In genomic region chr19:38423884-38424283, GRCm38 (mm10) we compare ENCODE assay signal across 9 mouse cellular contexts. TPM values are rescaled to one million over a fixed set of nuclear protein-coding genes. Genes with fewer than 3 reads are reported as not detected.
DNase-seq lines count a peak whose midpoint lies in the region; TF ChIP-seq lines count a peak whose summit lies in the region.
"Had no signal": no experiment of that assay in that cellular context is flagged by ENCODE, and none has a peak within 500 bp of the region (broad histone marks: within the 10 kb centered on the region; RNA-seq: fewer than 3 reads in every experiment).

No protein-coding gene starts in this region.

- H3K9ac ChIP-seq in liver, adult 2 months (ENCODE audit: low read depth, low read length), result no peak overlapping the region

- WGBS in liver, adult 2 months, result 41% methylated on average over 7 of the region's 7 CpGs

- H3K79me2 ChIP-seq in liver, adult 2 months (ENCODE audit: control insufficient read depth, insufficient read depth, low read length), result no peaks in the 10 kb centered on the region

- TF ChIP-seq CTCF in gastrocnemius, adult 2 months (IDR thresholded peaks at IDR 0.05), result peak; percentile 68
- TF ChIP-seq CTCF in liver, adult 2 months (IDR thresholded peaks at IDR 0.05; ENCODE audit: low read depth, low read length), result no peak

- TF ChIP-seq POLR2A in liver, adult 2 months (IDR thresholded peaks at IDR 0.05; ENCODE audit: extremely low read depth, insufficient read depth, low read length), result no peak

- H3K27ac ChIP-seq in gastrocnemius, adult 2 months, result no peak overlapping the region
- no peak overlapping the region for H3K27ac ChIP-seq in liver, adult 2 months (replicated peaks; ENCODE audit: insufficient read depth, low read depth, low read length)

- H3K27me3 ChIP-seq in liver, adult 2 months (ENCODE audit: control insufficient read depth, insufficient read depth, low read length), result no peaks in the 10 kb centered on the region

- H3K4me3 ChIP-seq in gastrocnemius, adult 2 months, result no peak overlapping the region
- H3K4me3 ChIP-seq in liver, adult 2 months (ENCODE audit: insufficient read depth, low read depth, low read length), result no peak overlapping the region

- no peak for DNase-seq in gastrocnemius, adult 2 months
- DNase-seq in gastrocnemius, postnatal 36 days, result no peak
- DNase-seq in liver, adult 2 months (ENCODE audit: extremely low read depth, low read depth, low spot score), result peak; percentile 35
- DNase-seq in liver (no peak), adipocyte (ENCODE audit: low spot score) (peak; percentile 75)
- peak; percentile 8 for DNase-seq in naive thymus-derived CD4-positive, alpha-beta T cell, adult 2 months (ENCODE audit: low read depth)
- DNase-seq in spleen, adult 12 weeks (ENCODE audit: low spot score), result no peak
- no peak for DNase-seq in thymus, postnatal 25 days

- peaks cover 3% of the 10 kb centered on the region for H3K4me1 ChIP-seq in liver, adult 2 months (ENCODE audit: control insufficient read depth, insufficient read depth, low read length)

- intact Hi-C loops in gastrocnemius, adult 2 months (cut with DNase I), result loop anchor here (2.0 to 10.0 kb wide), 3 partner anchors 351 to 491 kb away; partner anchors contain the start of gene Noc3l
- intact Hi-C loops in gastrocnemius, postnatal 36 days (cut with DNase I), result loop anchor here (5.0 to 10.0 kb wide), 3 partner anchors 283 to 491 kb away; no protein-coding TSS in a partner anchor

- H3K36me3 ChIP-seq in liver, adult 2 months (ENCODE audit: control insufficient read depth, insufficient read depth, low read length), result no peaks in the 10 kb centered on the region

RNA-seq across cellular contexts. Expression of gene Slc35g1, which starts 28.1 kb away (rescaled TPM):
- 1 to 10 TPM; 1.5 to 1.7 TPM for total RNA-seq in gastrocnemius, adult 2 months (2021)
- total RNA-seq in gastrocnemius, postnatal 36 days (2021), result 1 to 10 TPM in 1 of 2 experiments, under 1 TPM in 1; 0.99 to 2.3 TPM
- 16.3 and 21.2 TPM in 2 replicates for total RNA-seq in liver, adult 2 months (2014; rRNA removed)
- polyA plus RNA-seq in liver, adult 2 months (2012; rRNA removed), result 4.0 and 4.7 TPM in 2 replicates

RNA-seq across cellular contexts. Expression of gene Plce1, which starts 57.0 kb away (rescaled TPM):
- 1 to 10 TPM; 5.1 to 8.5 TPM for total RNA-seq in gastrocnemius, adult 2 months (2021)
- 1 to 10 TPM; 7.2 to 9.3 TPM for total RNA-seq in gastrocnemius, postnatal 36 days (2021)
- 8.6 and 8.9 TPM in 2 replicates for total RNA-seq in liver, adult 2 months (2014; rRNA removed)
- polyA plus RNA-seq in liver, adult 2 months (2012; rRNA removed), result 1.7 and 1.9 TPM in 2 replicates
- total RNA-seq: monocyte, adult 5-6 weeks had no signal

Comparison
In these comparisons a context has a peak if more than half of its experiments do, and no peak if none do; other contexts are left out.
1. DNase-seq: peak in liver, adult 2 months (single experiment), adipocyte (single experiment) and naive thymus-derived CD4-positive, alpha-beta T cell, adult 2 months (single experiment); none in gastrocnemius, adult 2 months (single experiment), gastrocnemius, postnatal 36 days (0 of 2), liver (single experiment), spleen, adult 12 weeks (single experiment) and thymus, postnatal 25 days (single experiment).